Mouse (Mus musculus) ovary, adult 2 months (tissue): Measurements from ENCODE around the gene Cfhr2. TPM values are rescaled to one million over a fixed set of nuclear protein-coding genes. Genes with fewer than 3 reads are reported as not detected.

Source experiments
- polyA plus RNA-seq: library from polyadenylated mRNA; depleted of rRNA; stranded (reverse); fragments of >200 nt; gene quantifications from 2 replicates; pipeline ENCODE4 v1.2.3, GENCODE M21; 2012; rRNA removed

The Cfhr2 gene
- polyA plus RNA-seq: not detected in 2 replicates

DNA sequence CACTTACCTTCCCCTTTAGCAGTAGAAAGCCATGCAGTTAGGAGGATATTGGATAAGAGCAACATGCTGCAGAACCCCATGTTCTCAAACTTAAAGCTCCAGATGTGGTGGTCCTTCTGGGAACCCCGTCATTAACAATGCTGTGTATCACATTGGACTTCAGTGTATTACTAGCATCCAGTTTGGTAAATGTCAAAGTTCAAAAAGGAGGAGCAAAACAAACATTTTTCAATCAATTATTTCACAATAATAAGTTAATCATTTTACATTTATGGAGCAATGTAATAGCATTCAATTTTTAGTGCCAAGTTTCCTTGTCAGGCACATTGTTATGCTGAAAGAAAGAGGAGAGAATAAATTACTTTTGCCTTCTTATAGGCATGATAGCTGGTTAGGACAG, at the start of gene Cfhr2:
TSS of gene Cfhr2 (minus strand) at position 155 of the 400 bp plus-strand sequence.

DNA sequence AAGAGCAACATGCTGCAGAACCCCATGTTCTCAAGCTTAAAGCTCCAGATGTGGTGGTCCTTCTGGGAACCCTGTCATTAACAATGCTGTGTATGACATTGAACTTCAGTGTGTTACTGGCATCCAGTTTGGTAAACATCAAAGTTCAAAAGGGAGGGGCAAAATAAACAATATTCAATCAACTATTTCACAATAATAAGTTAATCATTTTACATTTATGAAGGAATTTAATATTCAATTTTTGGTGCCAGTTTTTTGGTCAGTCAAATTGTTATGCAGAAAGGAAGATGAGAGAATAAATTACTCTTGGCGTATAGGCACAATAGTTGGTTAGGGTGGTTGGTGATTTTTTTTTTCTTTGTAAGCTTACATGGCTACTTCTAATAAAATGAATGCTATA, 77.4 kb downstream of the Cfhr2 start, which contains the start of gene Gm4788:
TSS of gene Gm4788 (minus strand) at position 101 of the 400 bp plus-strand sequence.

Other genes starting within 250 kb of the Cfhr2 start
- gene Gm4788, start 77.5 kb downstream of the Cfhr2 start, polyA plus RNA-seq: not detected in 2 replicates